Mouse (Mus musculus): ENCODE data around the gene Daam1. TPM values are rescaled to one million over a fixed set of nuclear protein-coding genes. Genes with fewer than 3 reads are reported as not detected.
A peak's percentile ranks its signal among the peaks of the same experiment; 100 is the strongest.

The Daam1 gene
- polyA plus RNA-seq, 1 experiment from 2014 or later, result 8.8 TPM

GRCm38 (mm10) chr12:71987885-71988284, 157.0 kb downstream of the Daam1 start:
- no peak overlapping the region for H3K4me3 ChIP-seq (replicated peaks)
- WGBS (ENCODE audit: insufficient replicate concordance), result 81% methylated on average over 4 of the region's 4 CpGs
- DNase-seq (no peak), ATAC-seq (ENCODE audit: low read depth) (no peak)
- H3K4me1 ChIP-seq (replicated peaks), result no peaks in the 10 kb centered on the region; the same call in 1 of the 2 replicates
- H3K9me3 ChIP-seq (replicated peaks), result no peaks in the 10 kb centered on the region
- H3K9ac ChIP-seq, result no peak overlapping the region
- no peaks in the 10 kb centered on the region for H3K27me3 ChIP-seq
- H3K27ac ChIP-seq, result no peak overlapping the region
- H3K4me2 ChIP-seq, result no peak overlapping the region
- H3K36me3 ChIP-seq, result peaks cover 92% of the 10 kb centered on the region

- Histone ChIP-seq H3K27ac (no peak overlapping the region), H3K9ac (no peak overlapping the region), H3K27me3 (no peaks in the 10 kb centered on the region), H3K36me3 (peaks cover 92% of the 10 kb centered on the region), H3K4me1 (replicated peaks) (peaks cover 10% of the 10 kb centered on the region), H3K4me2 (no peak overlapping the region), H3K4me3 (replicated peaks) (no peak overlapping the region), H3K9me3 (replicated peaks) (no peaks in the 10 kb centered on the region)
- 94% methylated on average over 17 of the region's 17 CpGs for WGBS (ENCODE audit: insufficient replicate concordance)
- ATAC-seq (ENCODE audit: low read depth), result no peak
- no peak for DNase-seq
Observed at GRCm38 (mm10) chr12:71989596-71989995, 158.7 kb downstream of the Daam1 start.

GRCm38 (mm10) chr12:71992599-71993210, 161.8 kb downstream of the Daam1 start:
- Histone ChIP-seq H3K36me3 (peaks cover 69% of the 10 kb centered on the region), H3K9me3 (replicated peaks) (no peaks in the 10 kb centered on the region), H3K4me2 (no peak overlapping the region), H3K4me3 (replicated peaks) (no peak overlapping the region), H3K27me3 (no peaks in the 10 kb centered on the region), H3K9ac (no peak overlapping the region), H3K4me1 (replicated peaks) (peaks cover 10% of the 10 kb centered on the region), H3K27ac (no peak overlapping the region)
- DNase-seq (no peak), ATAC-seq (ENCODE audit: low read depth) (peak; percentile 77)
- 78% methylated on average over 18 of the region's 18 CpGs for WGBS (ENCODE audit: insufficient replicate concordance)

GRCm38 (mm10) chr12:71995831-71996230, 165.0 kb downstream of the Daam1 start:
- no peak for ATAC-seq (ENCODE audit: low read depth)
- 79% methylated on average over 8 of the region's 8 CpGs for WGBS (ENCODE audit: insufficient replicate concordance)

DNA sequence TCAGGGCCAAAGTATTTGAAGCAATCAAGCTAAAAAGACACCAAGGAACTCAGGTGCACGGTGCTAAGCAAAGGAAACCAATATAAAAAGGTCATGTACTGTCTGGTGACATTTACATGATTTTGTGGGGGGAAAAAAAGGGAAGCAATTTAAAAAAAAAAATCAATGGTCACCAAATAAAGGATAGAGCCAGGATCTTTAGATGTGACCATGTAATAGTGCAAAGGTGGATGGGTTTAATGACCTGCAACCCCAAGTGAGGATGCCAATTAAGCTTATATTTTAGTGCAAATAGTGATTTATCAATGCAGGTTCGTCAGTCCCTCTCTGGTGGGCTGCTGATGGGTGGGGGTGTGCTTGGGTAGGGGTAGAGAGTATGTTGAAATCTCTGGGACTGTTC, 166.0 kb downstream of the Daam1 start:
- no peaks in the 10 kb centered on the region for H3K27me3 ChIP-seq
- 72% methylated on average over 2 of the region's 2 CpGs for WGBS (ENCODE audit: insufficient replicate concordance)
- no peak for DNase-seq

More at GRCm38 (mm10) chr12:71995831-71996230, 165.0 kb downstream of the Daam1 start:
- DNase-seq, result no peak
- H3K4me2 ChIP-seq, result no peak overlapping the region
- no peak overlapping the region for H3K9ac ChIP-seq
- H3K9me3 ChIP-seq (replicated peaks), result no peaks in the 10 kb centered on the region
- H3K36me3 ChIP-seq, result peaks cover 38% of the 10 kb centered on the region
- peaks cover 10% of the 10 kb centered on the region for H3K4me1 ChIP-seq (replicated peaks)
- H3K4me3 ChIP-seq (replicated peaks), result no peak overlapping the region
- no peak overlapping the region for H3K27ac ChIP-seq
- H3K27me3 ChIP-seq, result no peaks in the 10 kb centered on the region

DNA sequence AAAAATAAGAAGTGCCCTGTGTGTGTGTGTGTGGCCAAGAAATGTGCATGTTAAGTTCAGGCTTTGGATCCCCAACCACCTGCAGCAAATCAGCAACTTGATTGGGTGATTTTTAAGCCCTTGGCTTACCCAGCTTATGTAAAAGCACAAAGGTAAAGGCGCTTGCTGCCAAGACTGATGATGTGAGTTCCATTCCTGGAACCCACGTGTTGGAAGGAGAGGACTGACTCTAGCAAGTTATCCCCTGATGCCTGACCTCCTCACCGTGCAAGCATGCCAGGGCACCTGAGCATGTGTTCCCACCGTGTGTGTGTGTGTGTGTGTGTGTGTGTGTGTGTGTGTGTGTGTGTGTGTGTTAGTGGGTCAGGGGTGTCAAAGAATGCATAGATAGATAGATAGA, 166.5 kb downstream of the Daam1 start:
- Histone ChIP-seq H3K4me3 (replicated peaks) (no peak overlapping the region), H3K4me1 (replicated peaks) (peaks cover 10% of the 10 kb centered on the region), H3K27me3 (no peaks in the 10 kb centered on the region), H3K9ac (no peak overlapping the region), H3K36me3 (peaks cover 28% of the 10 kb centered on the region), H3K27ac (no peak overlapping the region), H3K9me3 (replicated peaks) (no peaks in the 10 kb centered on the region), H3K4me2 (no peak overlapping the region)
- WGBS (ENCODE audit: insufficient replicate concordance), result 85% methylated on average over 4 of the region's 4 CpGs
- no peak for ATAC-seq (ENCODE audit: low read depth)
- DNase-seq, result no peak

More for the DNA sequence above, 166.0 kb downstream of the Daam1 start:
- Histone ChIP-seq H3K36me3 (peaks cover 29% of the 10 kb centered on the region), H3K9me3 (replicated peaks) (no peaks in the 10 kb centered on the region), H3K27ac (no peak overlapping the region), H3K9ac (no peak overlapping the region), H3K4me3 (replicated peaks) (no peak overlapping the region), H3K4me1 (replicated peaks) (peaks cover 10% of the 10 kb centered on the region), H3K4me2 (no peak overlapping the region)
- ATAC-seq (ENCODE audit: low read depth), result no peak

- H3K4me2 ChIP-seq, result no peak overlapping the region
- H3K9ac ChIP-seq, result no peak overlapping the region
- no peak overlapping the region for H3K4me3 ChIP-seq (replicated peaks)
- H3K36me3 ChIP-seq, result peaks cover 15% of the 10 kb centered on the region
- H3K27me3 ChIP-seq, result no peaks in the 10 kb centered on the region
- no peak for ATAC-seq (ENCODE audit: low read depth)
- no peak overlapping the region for H3K27ac ChIP-seq
- H3K9me3 ChIP-seq (replicated peaks), result no peaks in the 10 kb centered on the region
- H3K4me1 ChIP-seq (replicated peaks), result peaks cover 9% of the 10 kb centered on the region
- no peak for DNase-seq
- 66% methylated on average over 4 of the region's 4 CpGs for WGBS (ENCODE audit: insufficient replicate concordance)
Observed at GRCm38 (mm10) chr12:71998653-71999052, 167.8 kb downstream of the Daam1 start.

DNA sequence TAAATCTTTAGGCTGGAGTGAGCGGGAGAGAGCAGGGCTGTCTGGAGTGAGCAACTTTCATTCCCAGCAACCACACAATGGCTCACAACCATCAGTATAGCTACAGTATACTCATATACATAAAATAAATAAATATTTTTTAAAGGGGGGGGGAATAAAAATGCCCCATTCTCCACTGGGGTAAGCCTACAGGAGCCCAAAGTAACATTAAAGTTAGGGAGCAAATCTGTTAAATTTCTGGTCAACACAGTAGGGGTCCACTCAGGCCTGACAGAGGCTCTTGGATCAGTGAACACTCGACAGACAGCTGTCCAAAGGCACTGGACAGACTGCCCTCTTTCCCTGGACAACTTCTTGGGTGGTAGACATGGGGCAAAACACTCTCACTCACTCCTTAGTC, 168.8 kb downstream of the Daam1 start:
- Histone ChIP-seq H3K36me3 (peaks cover 4% of the 10 kb centered on the region; the same call in 1 of the 2 replicates), H3K9me3 (replicated peaks) (no peaks in the 10 kb centered on the region), H3K4me3 (replicated peaks) (no peak overlapping the region), H3K27me3 (no peaks in the 10 kb centered on the region), H3K27ac (no peak overlapping the region), H3K4me1 (replicated peaks) (no peaks in the 10 kb centered on the region), H3K4me2 (no peak overlapping the region), H3K9ac (no peak overlapping the region)
- DNase-seq (no peak), ATAC-seq (ENCODE audit: low read depth) (no peak)
- WGBS (ENCODE audit: insufficient replicate concordance), result 70% methylated on average over 2 of the region's 2 CpGs

DNA sequence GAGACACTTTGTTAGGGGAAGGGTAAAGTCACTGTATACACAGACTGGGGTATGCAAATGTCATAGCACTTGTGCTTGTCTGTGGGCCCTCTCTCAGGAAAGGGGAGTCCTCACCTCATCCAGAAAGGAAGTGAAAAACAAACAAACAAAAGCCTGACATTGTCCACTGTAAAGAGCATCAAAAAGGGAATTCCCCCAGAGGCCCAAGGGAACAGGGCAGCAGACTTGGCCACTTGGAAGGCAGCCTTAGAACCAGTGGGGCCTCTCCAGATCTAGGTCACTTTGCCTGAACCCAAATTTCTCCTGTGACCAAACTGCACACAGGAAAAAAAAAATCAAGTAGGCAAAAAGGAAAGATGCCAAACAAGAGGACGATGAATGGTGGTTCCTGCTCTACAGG, 170.9 kb downstream of the Daam1 start:
- Histone ChIP-seq H3K9ac (no peak overlapping the region), H3K4me3 (replicated peaks) (no peak overlapping the region), H3K27me3 (no peaks in the 10 kb centered on the region), H3K36me3 (no peaks in the 10 kb centered on the region; the same call in 1 of the 2 replicates), H3K9me3 (replicated peaks) (no peaks in the 10 kb centered on the region), H3K4me2 (no peak overlapping the region), H3K27ac (no peak overlapping the region), H3K4me1 (replicated peaks) (no peaks in the 10 kb centered on the region)
- WGBS (ENCODE audit: insufficient replicate concordance), result 79% methylated on average over 1 of the region's 1 CpGs
- no peak for DNase-seq
- ATAC-seq (ENCODE audit: low read depth), result no peak

GRCm38 (mm10) chr12:72005307-72005706, 174.4 kb downstream of the Daam1 start:
- H3K27ac ChIP-seq, result no peak overlapping the region
- ATAC-seq (ENCODE audit: low read depth), result no peak

DNA sequence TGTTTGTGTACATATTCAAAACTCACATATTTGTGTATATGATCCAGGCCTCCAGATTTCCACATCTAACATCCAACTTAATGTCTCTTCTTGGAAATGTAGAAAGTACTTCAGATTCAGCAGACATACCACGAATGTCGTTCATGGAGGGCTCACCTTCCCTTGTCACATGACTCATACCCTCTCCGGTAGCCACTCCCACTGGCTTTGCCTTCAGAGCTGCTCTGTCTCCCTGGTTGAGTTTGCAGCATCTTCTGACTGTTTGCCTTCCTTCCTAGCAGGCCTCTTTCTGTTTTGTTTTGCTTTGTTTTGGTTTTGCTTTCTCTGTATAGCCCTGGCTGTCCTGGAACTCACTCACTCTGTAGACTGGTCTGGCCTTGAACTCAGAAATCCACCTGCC, 176.8 kb downstream of the Daam1 start:
- ATAC-seq (ENCODE audit: low read depth), result no peak
- Histone ChIP-seq H3K4me1 (replicated peaks) (no peaks in the 10 kb centered on the region), H3K27ac (no peak overlapping the region), H3K9ac (no peak overlapping the region), H3K36me3 (no peaks in the 10 kb centered on the region), H3K9me3 (replicated peaks) (no peaks in the 10 kb centered on the region), H3K4me3 (replicated peaks) (no peak overlapping the region), H3K4me2 (no peak overlapping the region), H3K27me3 (no peaks in the 10 kb centered on the region)
- no peak for DNase-seq
- WGBS (ENCODE audit: insufficient replicate concordance), result 68% methylated on average over 3 of the region's 3 CpGs

More at GRCm38 (mm10) chr12:72005307-72005706, 174.4 kb downstream of the Daam1 start:
- H3K4me2 ChIP-seq, result no peak overlapping the region
- H3K27me3 ChIP-seq, result no peaks in the 10 kb centered on the region
- no peaks in the 10 kb centered on the region for H3K9me3 ChIP-seq (replicated peaks)
- H3K4me3 ChIP-seq (replicated peaks), result no peak overlapping the region
- no peaks in the 10 kb centered on the region for H3K4me1 ChIP-seq (replicated peaks)
- no peak for DNase-seq
- no peaks in the 10 kb centered on the region for H3K36me3 ChIP-seq
- 75% methylated on average over 3 of the region's 3 CpGs for WGBS (ENCODE audit: insufficient replicate concordance)
- H3K9ac ChIP-seq, result no peak overlapping the region
